Mouse (Mus musculus) lung, embryonic 16.5 days (tissue): ENCODE data around the gene Myh9. TPM values are rescaled to one million over a fixed set of nuclear protein-coding genes. Genes with fewer than 3 reads are reported as not detected.

Source experiments
- ATAC-seq: fragments of 200-750 bp; cut with Nextera tagmentation; 2 replicates; pipeline ENCODE4 v1.8.0; 2017; ENCODE audit warnings: low read depth, mild to moderate bottlenecking, moderate library complexity
- H3K27ac ChIP-seq: fragments of 300-500 bp; sonication (generic); 2 replicates; pipeline ENCODE4 v1.5.1; 2014; ENCODE audit warnings: mild to moderate bottlenecking, control low read depth, low read length
- H3K27me3 ChIP-seq: fragments of 300-500 bp; sonication (generic); 2 replicates; pipeline ENCODE4 v1.6.1; 2014; ENCODE audit warnings: low read depth, low read length, mixed read lengths; ENCODE audit not compliant: control insufficient read depth, insufficient read depth
- H3K36me3 ChIP-seq: fragments of 300-500 bp; sonication (generic); 2 replicates; pipeline ENCODE4 v1.6.1; 2014; ENCODE audit warnings: low read length; ENCODE audit not compliant: control insufficient read depth, insufficient read depth
- H3K4me1 ChIP-seq: fragments of 300-500 bp; sonication (generic); replicated peaks from 2 replicates; pipeline ENCODE4 v1.6.1; 2014; ENCODE audit warnings: low read length, mixed read lengths; ENCODE audit not compliant: control insufficient read depth, insufficient read depth
- H3K4me2 ChIP-seq: fragments of 300-500 bp; sonication (generic); 2 replicates; pipeline ENCODE4 v1.6.1; 2014; ENCODE audit warnings: low read depth, low read length, control low read depth
- H3K4me3 ChIP-seq: fragments of 300-500 bp; sonication (generic); 2 replicates; pipeline ENCODE4 v1.5.1; 2014; ENCODE audit warnings: mild to moderate bottlenecking, low read length, control low read depth
- H3K9ac ChIP-seq: fragments of 300-500 bp; sonication (generic); 2 replicates; pipeline ENCODE4 v1.6.1; 2014; ENCODE audit warnings: low read length, control low read depth
- H3K9me3 ChIP-seq: fragments of 300-500 bp; sonication (generic); 2 replicates; pipeline ENCODE4 v1.6.1; 2016; ENCODE audit warnings: low read length; ENCODE audit not compliant: control insufficient read depth
- WGBS: fragments of 180-500 bp; shearing (Covaris S2); extraction: QIAGEN DNeasy Blood & Tissue Kit; methylation state at CpG from one replicate; pipeline ENCODE4 v1.1.7; 2014; 5-methylcytosine and 5-hydroxymethylcytosine counted together
- polyA plus RNA-seq: library from polyadenylated mRNA; unstranded; fragments of >200 nt; fragmentation: Nextera tagmentation; extraction: Ambion mirVana; gene quantifications from 2 replicates; pipeline ENCODE4 v1.2.1, GENCODE M21; 2015

The Myh9 gene
- polyA plus RNA-seq, 1 experiment from 2014 or later = 77.6 TPM

GRCm38 (mm10) chr15:77840450-77841360 lies 1.3 kb downstream of the Myh9 start:
- H3K4me1 ChIP-seq = peaks cover 54% of the 10 kb centered on the region

GRCm38 (mm10) chr15:77839529-77840286 lies 2.3 kb downstream of the Myh9 start:
- Histone ChIP-seq H3K27ac (peak overlapping the region; percentile 97), H3K4me2 (peak overlapping the region; percentile 93), H3K4me3 (peak overlapping the region; percentile 98), H3K4me1 (peaks cover 64% of the 10 kb centered on the region), H3K27me3 (no peaks in the 10 kb centered on the region), H3K36me3 (no peaks in the 10 kb centered on the region), H3K9me3 (no peaks in the 10 kb centered on the region), H3K9ac (peak overlapping the region; percentile 98)
- ATAC-seq = no peak
- WGBS = 14% methylated on average over 10 of the region's 10 CpGs

More at GRCm38 (mm10) chr15:77840450-77841360, 1.3 kb downstream of the Myh9 start:
- H3K4me3 ChIP-seq = peak overlapping the region; percentile 98
- H3K9me3 ChIP-seq = no peaks in the 10 kb centered on the region
- no peaks in the 10 kb centered on the region for H3K27me3 ChIP-seq
- H3K4me2 ChIP-seq = peak overlapping the region; percentile 93
- ATAC-seq = no peak
- H3K27ac ChIP-seq = peak overlapping the region; percentile 97
- H3K9ac ChIP-seq = peak overlapping the region; percentile 98
- WGBS = 5% methylated on average over 36 of the region's 36 CpGs
- H3K36me3 ChIP-seq = no peaks in the 10 kb centered on the region

DNA sequence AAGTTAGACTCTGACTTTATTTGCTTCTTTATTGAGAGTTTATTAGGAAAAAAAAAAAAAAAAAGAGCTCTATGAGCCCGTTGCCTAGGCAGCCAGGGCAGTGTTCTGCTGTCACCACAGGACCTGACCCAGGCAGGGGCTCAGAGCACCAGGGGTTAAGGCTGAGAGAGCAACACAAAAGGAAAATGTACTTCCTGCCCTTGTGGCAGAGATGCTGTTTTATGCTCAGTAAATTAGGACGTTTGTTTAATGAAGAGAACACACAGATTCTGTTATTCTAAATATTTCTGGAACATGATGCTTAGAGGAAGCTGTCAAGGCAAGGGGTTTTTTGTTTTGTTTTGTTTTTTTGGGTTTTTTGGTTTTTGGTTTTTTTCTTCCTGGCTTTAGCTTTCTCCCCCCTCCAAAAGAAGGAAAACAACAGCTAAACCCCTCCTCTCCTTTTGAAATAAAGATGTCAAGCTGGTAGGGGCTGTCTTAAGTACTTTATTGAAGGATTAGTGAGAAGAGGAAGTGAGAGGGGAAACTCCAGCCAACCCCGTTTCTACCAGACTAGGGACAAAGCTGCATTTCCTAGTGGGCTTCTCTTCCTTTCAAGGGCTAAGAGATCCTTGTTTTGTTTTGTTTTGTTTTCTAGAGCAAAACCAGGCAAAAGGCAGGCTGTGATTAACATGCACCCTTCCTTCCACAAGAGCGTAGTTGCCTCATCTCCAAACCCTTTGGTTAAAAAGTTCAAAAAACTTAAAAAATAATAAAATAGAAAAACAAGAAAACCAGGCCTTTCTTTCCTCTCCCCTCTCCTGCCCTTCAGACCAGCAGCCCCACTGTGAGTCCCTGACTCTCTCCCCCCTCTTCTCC lies 3.2 kb downstream of the Myh9 start:
- H3K9me3 ChIP-seq = no peaks in the 10 kb centered on the region
- peak overlapping the region; percentile 98 for H3K4me3 ChIP-seq
- H3K27me3 ChIP-seq = no peaks in the 10 kb centered on the region
- H3K4me2 ChIP-seq = peak overlapping the region; percentile 93
- WGBS = 19% methylated on average over 4 of the region's 4 CpGs
- H3K4me1 ChIP-seq = peaks cover 70% of the 10 kb centered on the region
- H3K27ac ChIP-seq = peak overlapping the region; percentile 97
- ATAC-seq = no peak
- no peaks in the 10 kb centered on the region for H3K36me3 ChIP-seq
- peak overlapping the region; percentile 98 for H3K9ac ChIP-seq

DNA sequence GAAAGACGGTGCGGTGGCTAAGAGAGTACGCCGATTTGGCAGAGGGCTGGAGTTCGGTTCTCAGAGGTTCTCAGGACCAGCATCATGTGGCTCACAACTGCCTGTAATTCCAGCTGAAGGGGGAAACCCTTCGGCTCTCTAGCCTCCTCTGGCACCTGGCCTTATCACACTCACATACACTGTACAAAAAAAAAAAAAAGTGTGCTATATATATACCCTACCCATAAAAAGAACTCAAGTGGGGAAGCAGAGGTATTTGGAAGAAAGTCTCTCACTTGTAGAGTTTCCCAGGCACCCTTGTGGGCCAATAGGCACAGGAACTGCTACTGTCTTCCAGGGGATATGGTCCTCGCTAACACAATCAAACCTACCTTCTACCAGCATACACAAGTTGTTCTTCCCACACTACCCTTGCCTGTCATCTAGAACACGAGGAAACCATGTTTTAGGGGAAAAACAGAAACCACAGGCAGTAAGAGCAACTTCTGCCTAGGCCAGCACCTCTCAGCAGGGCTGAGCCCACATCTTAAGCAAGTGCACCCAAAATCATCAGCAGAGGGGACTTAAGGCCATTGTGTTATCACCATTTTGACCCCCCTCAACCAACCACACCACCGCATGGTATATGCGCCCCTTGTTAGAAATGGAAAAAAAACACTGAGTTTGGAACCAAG lies 4.4 kb downstream of the Myh9 start:
- peak overlapping the region; percentile 6; the same call in 1 of the 2 replicates for H3K4me3 ChIP-seq
- peak overlapping the region; percentile 97 for H3K27ac ChIP-seq
- peak overlapping the region; percentile 93 for H3K4me2 ChIP-seq
- H3K36me3 ChIP-seq = no peaks in the 10 kb centered on the region
- peak overlapping the region; percentile 47 for H3K9ac ChIP-seq
- ATAC-seq = no peak
- WGBS = 50% methylated on average over 10 of the region's 10 CpGs
- H3K4me1 ChIP-seq = peaks cover 77% of the 10 kb centered on the region
- H3K9me3 ChIP-seq = no peaks in the 10 kb centered on the region
- H3K27me3 ChIP-seq = no peaks in the 10 kb centered on the region

DNA sequence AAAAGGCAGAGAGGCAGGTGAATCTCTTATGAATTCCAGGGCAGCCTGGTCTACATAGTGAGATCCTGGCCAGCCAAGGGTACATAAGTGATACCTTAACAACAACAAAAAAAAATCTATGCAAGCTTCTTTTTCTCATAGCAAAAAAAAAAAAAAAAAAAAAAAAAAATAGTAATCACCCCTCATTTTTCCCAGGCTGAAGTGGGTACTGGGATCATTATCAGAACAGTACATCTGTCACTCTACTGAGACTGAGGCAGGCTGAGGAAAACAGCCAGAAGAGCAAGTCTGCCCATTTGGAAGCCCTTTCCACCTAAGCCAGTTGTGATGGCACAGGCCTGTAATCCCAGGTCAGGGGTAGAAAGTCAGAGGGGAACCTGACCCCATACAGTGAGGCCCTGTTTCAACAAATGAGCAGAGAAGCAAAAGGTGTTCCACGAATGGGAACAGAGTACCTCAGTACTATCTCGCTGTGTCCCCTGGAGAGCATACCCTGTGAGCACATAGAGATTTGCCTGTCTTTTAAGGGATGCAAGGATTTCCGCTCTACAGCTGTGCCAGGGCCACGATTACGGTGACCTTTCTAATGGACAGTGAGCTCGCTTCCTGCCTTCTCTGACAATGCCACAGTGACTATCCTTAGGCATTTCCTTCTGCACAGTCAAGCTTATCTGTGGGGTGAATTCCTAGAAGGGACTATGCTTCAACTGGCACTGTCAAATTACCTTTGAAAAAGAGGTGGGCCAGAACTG lies 5.1 kb downstream of the Myh9 start:
- WGBS = 42% methylated on average over 6 of the region's 6 CpGs
- peak overlapping the region; percentile 6; the same call in 1 of the 2 replicates for H3K4me3 ChIP-seq
- ATAC-seq = no peak
- no peaks in the 10 kb centered on the region for H3K9me3 ChIP-seq
- H3K9ac ChIP-seq = peak overlapping the region; percentile 39
- H3K4me2 ChIP-seq = peak overlapping the region; percentile 44
- no peaks in the 10 kb centered on the region for H3K36me3 ChIP-seq
- H3K27ac ChIP-seq = peak overlapping the region; percentile 97
- H3K27me3 ChIP-seq = no peaks in the 10 kb centered on the region
- H3K4me1 ChIP-seq = peaks cover 84% of the 10 kb centered on the region

DNA sequence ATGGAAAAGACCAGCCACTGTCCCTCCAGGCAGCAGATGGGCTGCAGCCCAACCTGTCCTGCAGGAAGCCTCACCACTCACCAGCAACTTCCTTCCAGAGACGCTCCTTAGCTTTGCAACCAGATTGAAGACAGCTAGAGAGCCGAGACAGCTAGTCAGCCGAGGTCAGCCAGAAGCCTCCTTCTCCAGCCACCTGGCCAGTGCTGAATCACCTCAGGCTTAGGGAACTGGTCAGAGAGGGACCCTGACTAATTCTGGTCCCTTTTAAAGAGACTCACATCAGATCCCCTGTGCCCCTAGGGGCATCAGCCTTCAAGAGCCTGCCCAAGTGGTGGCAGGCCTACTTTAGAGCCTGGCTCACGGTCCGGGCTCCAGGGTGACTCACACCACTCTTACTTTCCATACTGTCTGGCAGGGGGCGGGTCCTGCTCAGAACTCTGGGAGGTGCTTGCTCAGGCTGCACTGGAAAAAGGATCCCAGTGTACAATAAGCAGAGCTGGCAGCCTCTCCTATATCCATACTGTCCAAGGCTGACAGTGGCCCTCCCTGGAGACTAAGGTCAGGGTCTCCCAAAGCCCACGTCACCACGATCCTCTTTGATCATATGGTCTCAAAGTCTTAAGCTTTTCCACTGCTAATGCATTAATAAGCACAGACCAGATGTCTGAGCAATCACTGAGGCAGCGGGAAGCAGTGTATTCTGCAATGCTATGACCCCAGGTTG lies 5.9 kb downstream of the Myh9 start:
- H3K4me2 ChIP-seq = peak overlapping the region; percentile 44
- H3K4me3 ChIP-seq = peak overlapping the region; percentile 17; the same call in 1 of the 2 replicates
- peak overlapping the region; percentile 47 for H3K9ac ChIP-seq
- H3K27ac ChIP-seq = peak overlapping the region; percentile 82
- H3K36me3 ChIP-seq = no peaks in the 10 kb centered on the region
- no peaks in the 10 kb centered on the region for H3K9me3 ChIP-seq
- H3K27me3 ChIP-seq = no peaks in the 10 kb centered on the region
- WGBS = 27% methylated on average over 9 of the region's 9 CpGs
- peaks cover 91% of the 10 kb centered on the region for H3K4me1 ChIP-seq
- peak; percentile 63 for ATAC-seq

- Histone ChIP-seq H3K9me3 (no peaks in the 10 kb centered on the region), H3K4me3 (no peak overlapping the region), H3K4me2 (no peak overlapping the region; the same call in 1 of the 2 replicates), H3K36me3 (no peaks in the 10 kb centered on the region), H3K27ac (peak overlapping the region; percentile 13), H3K9ac (no peak overlapping the region), H3K27me3 (no peaks in the 10 kb centered on the region), H3K4me1 (peaks cover 97% of the 10 kb centered on the region)
- no peak for ATAC-seq
- WGBS = 64% methylated on average over 15 of the region's 15 CpGs
These were observed 7.4 kb downstream of the Myh9 start for GRCm38 (mm10) chr15:77834336-77835268.
